Mouse (Mus musculus) C2C12 (cell line): Measurements from ENCODE around the gene Ostc.

Source experiments
- CEBPB ChIP-seq: IDR thresholded peaks from one replicate; pipeline ENCODE4 v1.6.1; 2011; ENCODE audit warnings: low read depth, mild to moderate bottlenecking, control low read depth, moderate library complexity
- CTCF ChIP-seq: IDR thresholded peaks from one replicate; pipeline ENCODE4 v1.5.1; 2011; ENCODE audit not compliant: control insufficient read depth, insufficient read depth, insufficient read length
- FOSL1 ChIP-seq: IDR thresholded peaks from one replicate; pipeline ENCODE4 v1.8.0; 2011; ENCODE audit warnings: mild to moderate bottlenecking, low read length; ENCODE audit not compliant: poor library complexity, insufficient read depth, severe bottlenecking
- MAX ChIP-seq: IDR thresholded peaks from one replicate; pipeline ENCODE4 v1.6.1; 2011; ENCODE audit warnings: mild to moderate bottlenecking, control low read depth
- MYOD1 ChIP-seq: IDR thresholded peaks from one replicate; pipeline ENCODE4 v1.6.1; 2011; ENCODE audit warnings: low read depth; ENCODE audit not compliant: control insufficient read depth, insufficient read length
- MYOG ChIP-seq: IDR thresholded peaks from one replicate; pipeline ENCODE4 v1.6.1; 2011; ENCODE audit not compliant: control insufficient read depth, insufficient read length; ENCODE audit errors: extremely low read depth
- USF1 ChIP-seq: IDR thresholded peaks from one replicate; pipeline ENCODE4 v1.6.1; 2011; ENCODE audit warnings: low read depth, mild to moderate bottlenecking, control low read depth, moderate library complexity

DNA sequence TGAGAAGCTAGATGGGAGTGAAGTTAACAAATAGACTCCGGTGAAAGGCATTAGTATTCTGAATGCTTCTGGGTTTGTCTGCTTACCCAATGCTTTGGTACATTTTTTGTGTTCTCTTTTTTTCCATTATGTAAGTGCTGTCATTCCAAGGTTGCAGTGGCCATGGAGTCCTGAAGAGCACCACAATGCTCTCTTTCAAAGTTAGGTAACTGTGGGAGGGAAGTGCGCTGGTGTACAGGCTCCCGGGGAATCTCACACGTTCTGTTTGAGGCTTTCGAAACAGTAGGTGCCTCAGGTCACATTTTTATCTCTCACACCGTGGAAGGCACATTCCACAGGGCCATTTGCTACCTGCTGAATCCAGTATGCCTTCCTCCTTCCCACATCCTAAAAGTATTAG, 59.7 kb downstream of the Ostc start:
- TF ChIP-seq CTCF (no peak), MAX (no peak), FOSL1 (no peak), MYOD1 (no peak), USF1 (no peak), MYOG (no peak), CEBPB (no peak)
